Mouse (Mus musculus) intestine, embryonic 14.5 days (tissue): ENCODE results near the gene Sft2d1. TPM values are rescaled to one million over a fixed set of nuclear protein-coding genes. Genes with fewer than 3 reads are reported as not detected.

Experiments
- polyA plus RNA-seq: library from polyadenylated mRNA; unstranded; fragments of >200 nt; fragmentation: Nextera tagmentation; extraction: Ambion mirVana; gene quantifications from 2 replicates; pipeline ENCODE4 v1.2.1, GENCODE M21; 2014

The Sft2d1 gene
- polyA plus RNA-seq, 1 experiment from 2014 or later = 82.2 TPM

Other genes starting within 250 kb of the Sft2d1 start
- gene Gm49673, start 163.3 kb upstream of the Sft2d1 start, polyA plus RNA-seq = 0.28 TPM in 1 of 2 replicates, not detected in the other
- 28.3 and 35.2 TPM in 2 replicates for gene Rnaset2a, start 163.0 kb upstream of the Sft2d1 start, polyA plus RNA-seq
- 36.0 and 44.4 TPM in 2 replicates for gene Fgfr1op, start 145.6 kb upstream of the Sft2d1 start, polyA plus RNA-seq
- 0.67 and 0.68 TPM in 2 replicates for gene Ccr6, start 75.1 kb upstream of the Sft2d1 start, polyA plus RNA-seq
- gene Mpc1, start 28.2 kb upstream of the Sft2d1 start, polyA plus RNA-seq = 168 and 170 TPM in 2 replicates
- gene Prr18, start 26.4 kb downstream of the Sft2d1 start, polyA plus RNA-seq = 0.32 and 0.65 TPM in 2 replicates
- 0.35 TPM in 1 of 2 replicates, not detected in the other for gene T2, start 44.9 kb downstream of the Sft2d1 start, polyA plus RNA-seq
- 0.47 and 0.54 TPM in 2 replicates for gene T, start 123.3 kb downstream of the Sft2d1 start, polyA plus RNA-seq
- 1.1 and 1.4 TPM in 2 replicates for gene Pde10a, start 214.3 kb downstream of the Sft2d1 start, polyA plus RNA-seq